Mouse (Mus musculus) erythroblast, embryonic 14.5 days (primary cell): ENCODE results near the gene Mvb12a. TPM values are rescaled to one million over a fixed set of nuclear protein-coding genes. Genes with fewer than 3 reads are reported as not detected.

Experiments used
- H3K27me3 ChIP-seq: 2 replicates; pipeline ENCODE4 v1.6.1; 2012; ENCODE audit warnings: inconsistent platforms; ENCODE audit not compliant: control insufficient read depth
- H3K36me3 ChIP-seq: 2 replicates; pipeline ENCODE4 v1.6.1; 2012; ENCODE audit warnings: mild to moderate bottlenecking, inconsistent platforms; ENCODE audit not compliant: control insufficient read depth
- H3K4me1 ChIP-seq: 2 replicates; pipeline ENCODE4 v1.6.1; 2012; ENCODE audit warnings: inconsistent platforms; ENCODE audit not compliant: control insufficient read depth
- H3K4me3 ChIP-seq: replicated peaks from 2 replicates; pipeline ENCODE3; 2012; ENCODE audit warnings: moderate library complexity, mild to moderate bottlenecking, inconsistent platforms
- H3K9me3 ChIP-seq: 2 replicates; pipeline ENCODE4 v1.6.1; 2012; ENCODE audit warnings: low read length, inconsistent platforms, mixed read lengths; ENCODE audit not compliant: control insufficient read depth
- GATA1 ChIP-seq: IDR thresholded peaks from 2 replicates; pipeline ENCODE4 v1.6.1; 2012; ENCODE audit warnings: low read length, inconsistent platforms, mixed read lengths
- TAL1 ChIP-seq: IDR thresholded peaks from 3 replicates; pipeline ENCODE4 v1.6.1; 2012; ENCODE audit warnings: low read length, inconsistent platforms, mixed read lengths
- polyA plus RNA-seq: library from polyadenylated mRNA; stranded (reverse); fragments of >175 nt; gene quantifications from 2 replicates; pipeline ENCODE4 v1.2.3, GENCODE M21; 2012

Mvb12a gene
- polyA plus RNA-seq = 2.9 and 3.6 TPM in 2 replicates

GRCm38 (mm10) chr8:71542632-71543343, at the start of gene Mvb12a:
Gene Mvb12a (plus strand): TSS chr8:71542922.
- TF ChIP-seq GATA1 (peak; percentile 27; the same call in 1 of the 2 replicates), TAL1 (no peak)
- Histone ChIP-seq H3K36me3 (peaks cover 18% of the 10 kb centered on the region; the same call in 1 of the 2 replicates), H3K4me1 (peaks cover 24% of the 10 kb centered on the region), H3K9me3 (no peaks in the 10 kb centered on the region), H3K27me3 (no peaks in the 10 kb centered on the region), H3K4me3 (peak within 1 kb of the TSS; percentile 67)

- H3K4me3 ChIP-seq = no peak overlapping the region
- H3K4me1 ChIP-seq = peaks cover 11% of the 10 kb centered on the region
- no peak for TF ChIP-seq GATA1
- TF ChIP-seq TAL1 = no peak
- no peaks in the 10 kb centered on the region for H3K9me3 ChIP-seq
- H3K27me3 ChIP-seq = no peaks in the 10 kb centered on the region
- H3K36me3 ChIP-seq = peaks cover 33% of the 10 kb centered on the region
Measured at GRCm38 (mm10) chr8:71495039-71495438, 47.7 kb upstream of the Mvb12a start.

GRCm38 (mm10) chr8:71495811-71496210, 46.9 kb upstream of the Mvb12a start:
- H3K4me1 ChIP-seq = peaks cover 9% of the 10 kb centered on the region
- peaks cover 27% of the 10 kb centered on the region for H3K36me3 ChIP-seq
- H3K9me3 ChIP-seq = no peaks in the 10 kb centered on the region
- H3K27me3 ChIP-seq = no peaks in the 10 kb centered on the region
- no peak overlapping the region for H3K4me3 ChIP-seq
- no peak for TF ChIP-seq GATA1
- no peak for TF ChIP-seq TAL1

DNA sequence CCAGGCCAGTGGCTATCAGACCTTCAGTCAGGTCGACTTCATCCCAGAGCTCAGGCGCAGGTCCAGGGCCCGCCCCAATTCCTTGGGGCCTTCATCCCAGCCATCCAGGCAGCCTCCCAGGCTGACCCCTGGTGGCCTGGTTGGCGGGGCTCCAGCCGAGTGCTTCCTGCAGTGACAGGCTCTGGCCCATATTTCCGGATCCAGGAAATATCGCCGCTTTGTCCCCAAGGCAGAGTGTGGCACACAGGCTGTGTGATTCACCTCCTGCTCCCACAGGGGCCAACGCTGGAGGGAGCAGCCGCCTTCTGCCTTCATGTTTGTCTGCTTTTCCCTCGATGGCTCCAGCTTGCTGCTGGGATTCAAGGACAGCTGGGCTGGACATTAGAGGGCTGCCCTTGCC, 46.2 kb upstream of the Mvb12a start:
- peaks cover 9% of the 10 kb centered on the region for H3K4me1 ChIP-seq
- no peaks in the 10 kb centered on the region for H3K27me3 ChIP-seq
- H3K36me3 ChIP-seq = peaks cover 21% of the 10 kb centered on the region
- TF ChIP-seq GATA1 (no peak), TAL1 (no peak)
- no peak overlapping the region for H3K4me3 ChIP-seq
- no peaks in the 10 kb centered on the region for H3K9me3 ChIP-seq

DNA sequence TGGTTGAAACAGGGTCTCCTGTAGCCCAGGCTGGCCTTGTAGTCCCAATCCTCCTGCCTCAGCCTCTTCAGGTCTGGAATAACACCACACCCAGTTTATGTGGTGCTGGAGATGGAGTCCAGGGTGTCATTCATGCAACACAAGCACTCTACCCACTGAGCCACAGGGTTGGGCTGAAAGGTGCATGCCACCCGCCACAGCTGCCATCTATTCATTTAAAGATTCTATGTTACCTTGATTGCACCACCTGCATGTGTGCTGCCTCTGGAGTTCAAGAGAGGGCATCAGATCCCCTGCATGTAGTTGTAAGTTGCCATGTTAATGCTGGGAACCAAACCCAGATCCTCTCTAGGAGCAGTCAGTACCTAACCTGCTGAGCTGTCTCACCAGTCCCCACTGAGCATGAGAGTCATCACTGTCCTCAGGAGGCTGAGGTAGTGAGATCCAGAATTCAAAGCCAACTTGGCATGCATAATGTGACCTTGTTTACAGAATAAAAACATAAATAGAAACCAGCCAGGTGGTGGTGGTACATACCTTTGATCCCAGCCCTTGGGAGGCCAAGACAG, 45.6 kb upstream of the Mvb12a start:
- Histone ChIP-seq H3K27me3 (no peaks in the 10 kb centered on the region), H3K4me3 (no peak overlapping the region), H3K4me1 (peaks cover 7% of the 10 kb centered on the region), H3K36me3 (peaks cover 14% of the 10 kb centered on the region), H3K9me3 (no peaks in the 10 kb centered on the region)
- TF ChIP-seq TAL1 = no peak

- Histone ChIP-seq H3K4me3 (no peak overlapping the region), H3K9me3 (no peaks in the 10 kb centered on the region), H3K36me3 (peaks cover 5% of the 10 kb centered on the region), H3K27me3 (no peaks in the 10 kb centered on the region), H3K4me1 (peaks cover 4% of the 10 kb centered on the region)
- TF ChIP-seq GATA1 (no peak), TAL1 (no peak)
Measured at GRCm38 (mm10) chr8:71497881-71498501, 44.7 kb upstream of the Mvb12a start.

- Histone ChIP-seq H3K36me3 (no peaks in the 10 kb centered on the region), H3K9me3 (no peaks in the 10 kb centered on the region), H3K4me3 (no peak overlapping the region), H3K27me3 (no peaks in the 10 kb centered on the region), H3K4me1 (peaks cover 4% of the 10 kb centered on the region)
- no peak for TF ChIP-seq TAL1
- no peak for TF ChIP-seq GATA1
Measured at GRCm38 (mm10) chr8:71498816-71499690, 43.7 kb upstream of the Mvb12a start.

GRCm38 (mm10) chr8:71504349-71504748, 38.4 kb upstream of the Mvb12a start:
- Histone ChIP-seq H3K4me1 (peaks cover 9% of the 10 kb centered on the region), H3K4me3 (no peak overlapping the region), H3K36me3 (no peaks in the 10 kb centered on the region), H3K9me3 (no peaks in the 10 kb centered on the region), H3K27me3 (peaks cover 26% of the 10 kb centered on the region)
- TF ChIP-seq TAL1 = no peak
- no peak for TF ChIP-seq GATA1
